Mouse (Mus musculus): ENCODE data around the gene Galm. TPM values are rescaled to one million over a fixed set of nuclear protein-coding genes. Genes with fewer than 3 reads are reported as not detected.

Galm gene
- polyA plus RNA-seq, 1 experiment = 3.7 TPM

- no peak overlapping the region for H3ac ChIP-seq (ENCODE audit: control insufficient read depth, insufficient read length, low read depth)
- no peak for TF ChIP-seq MYOG (IDR thresholded peaks at IDR 0.05; ENCODE audit: control insufficient read depth, extremely low read depth, insufficient read length)
- no peak for TF ChIP-seq CTCF (IDR thresholded peaks at IDR 0.05; ENCODE audit: control insufficient read depth, insufficient read depth, insufficient read length)
- no peak for TF ChIP-seq MAX (IDR thresholded peaks at IDR 0.05)
- no peak for TF ChIP-seq MYOD1 (IDR thresholded peaks at IDR 0.05; ENCODE audit: control insufficient read depth, insufficient read length, low read depth)
- no peak for TF ChIP-seq USF1 (IDR thresholded peaks at IDR 0.05; ENCODE audit: low read depth)
- TF ChIP-seq CEBPB (IDR thresholded peaks at IDR 0.05; ENCODE audit: low read depth) = no peak
- no peak for TF ChIP-seq FOSL1 (IDR thresholded peaks at IDR 0.05; ENCODE audit: insufficient read depth, low read length, poor library complexity, severe bottlenecking)
- H3K79me2 ChIP-seq (ENCODE audit: control insufficient read depth, insufficient read depth) = no peaks in the 10 kb centered on the region
- no peaks in the 10 kb centered on the region for H3K36me3 ChIP-seq (ENCODE audit: control insufficient read depth, insufficient read depth)
- no peaks in the 10 kb centered on the region for H3K79me3 ChIP-seq (ENCODE audit: low read depth)
- peaks cover 9% of the 10 kb centered on the region for H3K27me3 ChIP-seq (ENCODE audit: control insufficient read depth, insufficient read depth, insufficient read length)
- no peak overlapping the region for H3K4me3 ChIP-seq (ENCODE audit: insufficient read depth, poor library complexity, severe bottlenecking)
Measured at GRCm38 (mm10) chr17:80096720-80097114, 30.6 kb upstream of the Galm start.

DNA sequence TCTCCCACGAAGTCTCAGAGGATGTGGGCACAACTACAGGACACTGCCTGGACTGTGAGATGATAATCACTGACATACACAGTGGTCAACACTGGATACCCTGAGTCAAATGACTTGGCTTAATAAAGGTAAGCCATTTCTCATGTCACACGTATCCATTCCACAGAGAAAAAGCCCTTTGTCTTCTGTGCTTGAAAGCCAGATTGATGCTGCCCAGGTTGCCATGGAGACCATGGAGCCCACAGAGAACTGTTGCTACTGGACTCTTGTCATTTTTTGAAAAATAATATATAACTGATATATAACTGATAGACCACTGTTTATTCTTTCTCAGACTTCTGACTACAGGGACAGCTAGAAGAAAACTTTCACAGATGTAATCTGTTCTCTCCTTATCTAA, 30.1 kb upstream of the Galm start:
- H3K27me3 ChIP-seq (ENCODE audit: control insufficient read depth, insufficient read depth, insufficient read length) = peaks cover 9% of the 10 kb centered on the region
- H3K4me3 ChIP-seq (ENCODE audit: insufficient read depth, poor library complexity, severe bottlenecking) = no peak overlapping the region
- H3K79me2 ChIP-seq (ENCODE audit: control insufficient read depth, insufficient read depth) = no peaks in the 10 kb centered on the region
- no peaks in the 10 kb centered on the region for H3K79me3 ChIP-seq (ENCODE audit: low read depth)
- no peak for TF ChIP-seq CTCF (IDR thresholded peaks at IDR 0.05; ENCODE audit: control insufficient read depth, insufficient read depth, insufficient read length)
- TF ChIP-seq FOSL1 (IDR thresholded peaks at IDR 0.05; ENCODE audit: insufficient read depth, low read length, poor library complexity, severe bottlenecking) = no peak
- no peak for TF ChIP-seq MYOG (IDR thresholded peaks at IDR 0.05; ENCODE audit: control insufficient read depth, extremely low read depth, insufficient read length)
- TF ChIP-seq MAX (IDR thresholded peaks at IDR 0.05) = no peak
- no peak for TF ChIP-seq MYOD1 (IDR thresholded peaks at IDR 0.05; ENCODE audit: control insufficient read depth, insufficient read length, low read depth)
- TF ChIP-seq CEBPB (IDR thresholded peaks at IDR 0.05; ENCODE audit: low read depth) = no peak
- no peak for TF ChIP-seq USF1 (IDR thresholded peaks at IDR 0.05; ENCODE audit: low read depth)
- H3K36me3 ChIP-seq (ENCODE audit: control insufficient read depth, insufficient read depth) = no peaks in the 10 kb centered on the region
- H3ac ChIP-seq (ENCODE audit: control insufficient read depth, insufficient read length, low read depth) = no peak overlapping the region

DNA sequence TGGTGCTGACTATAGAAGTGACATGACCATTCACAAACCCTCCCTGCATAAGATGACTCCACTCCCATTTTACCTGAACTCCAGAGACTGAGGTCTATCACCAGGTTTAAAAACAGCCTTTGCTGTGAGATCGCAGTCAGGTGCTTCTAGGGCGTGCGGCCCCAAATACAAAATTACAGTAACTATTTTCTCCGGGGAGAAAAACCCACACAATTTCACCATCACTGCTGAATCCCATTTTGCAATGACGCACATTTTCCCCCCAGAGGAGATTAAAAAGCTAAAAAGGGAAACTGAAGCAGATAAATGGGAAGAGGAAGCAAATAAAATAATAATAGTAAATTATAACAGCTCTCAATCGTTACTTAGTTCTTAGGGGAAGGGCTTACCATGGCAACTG, 27.4 kb upstream of the Galm start:
- H3K4me3 ChIP-seq (ENCODE audit: insufficient read depth, poor library complexity, severe bottlenecking) = no peak overlapping the region
- no peaks in the 10 kb centered on the region for H3K79me2 ChIP-seq (ENCODE audit: control insufficient read depth, insufficient read depth)
- no peaks in the 10 kb centered on the region for H3K36me3 ChIP-seq (ENCODE audit: control insufficient read depth, insufficient read depth)
- no peak overlapping the region for H3ac ChIP-seq (ENCODE audit: control insufficient read depth, insufficient read length, low read depth)
- H3K79me3 ChIP-seq (ENCODE audit: low read depth) = no peaks in the 10 kb centered on the region
- no peak for TF ChIP-seq CTCF (IDR thresholded peaks at IDR 0.05; ENCODE audit: control insufficient read depth, insufficient read depth, insufficient read length)
- no peak for TF ChIP-seq MAX (IDR thresholded peaks at IDR 0.05)
- no peak for TF ChIP-seq FOSL1 (IDR thresholded peaks at IDR 0.05; ENCODE audit: insufficient read depth, low read length, poor library complexity, severe bottlenecking)
- no peak for TF ChIP-seq MYOD1 (IDR thresholded peaks at IDR 0.05; ENCODE audit: control insufficient read depth, insufficient read length, low read depth)
- TF ChIP-seq CEBPB (IDR thresholded peaks at IDR 0.05; ENCODE audit: low read depth) = no peak
- TF ChIP-seq USF1 (IDR thresholded peaks at IDR 0.05; ENCODE audit: low read depth) = no peak
- TF ChIP-seq MYOG (IDR thresholded peaks at IDR 0.05; ENCODE audit: control insufficient read depth, extremely low read depth, insufficient read length) = no peak
- peaks cover 6% of the 10 kb centered on the region for H3K27me3 ChIP-seq (ENCODE audit: control insufficient read depth, insufficient read depth, insufficient read length)

DNA sequence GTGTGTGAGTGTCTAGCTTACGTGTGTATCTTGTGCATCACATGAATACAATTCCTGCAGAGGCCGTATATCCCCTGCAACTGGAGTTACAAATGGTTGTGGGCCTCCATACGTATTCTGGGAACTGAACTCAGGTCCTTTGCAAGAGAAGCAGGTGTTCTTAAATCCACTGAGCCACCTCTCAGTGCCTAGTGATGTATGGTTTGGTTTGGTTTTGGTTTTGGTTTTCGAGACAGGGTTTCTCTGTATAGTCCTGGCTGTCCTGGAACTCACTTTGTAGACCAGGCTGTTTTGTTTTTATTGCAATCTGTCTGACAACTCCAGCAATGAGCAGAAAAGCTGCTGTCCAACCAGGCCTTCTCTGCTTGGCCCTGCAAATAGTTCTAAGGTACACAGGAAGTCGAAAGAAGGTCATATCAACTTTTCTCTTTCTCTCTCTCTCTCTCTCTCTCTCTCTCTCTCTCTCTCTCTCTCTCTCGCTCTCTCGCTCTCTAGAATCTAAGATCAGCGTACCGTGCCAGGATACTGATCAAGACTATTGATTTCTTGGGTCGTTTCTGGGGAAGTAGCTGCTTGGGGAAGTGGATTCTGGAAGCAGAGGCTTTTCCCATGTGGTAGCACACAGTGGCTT, 21.8 kb upstream of the Galm start:
- no peaks in the 10 kb centered on the region for H3K27me3 ChIP-seq (ENCODE audit: control insufficient read depth, insufficient read depth, insufficient read length)
- no peak overlapping the region for H3K4me3 ChIP-seq (ENCODE audit: insufficient read depth, poor library complexity, severe bottlenecking)
- no peaks in the 10 kb centered on the region for H3K79me3 ChIP-seq (ENCODE audit: low read depth)
- no peaks in the 10 kb centered on the region for H3K36me3 ChIP-seq (ENCODE audit: control insufficient read depth, insufficient read depth)
- H3K79me2 ChIP-seq (ENCODE audit: control insufficient read depth, insufficient read depth) = no peaks in the 10 kb centered on the region
- TF ChIP-seq FOSL1 (IDR thresholded peaks at IDR 0.05; ENCODE audit: insufficient read depth, low read length, poor library complexity, severe bottlenecking) (no peak), CTCF (IDR thresholded peaks at IDR 0.05; ENCODE audit: control insufficient read depth, insufficient read depth, insufficient read length) (no peak), CEBPB (IDR thresholded peaks at IDR 0.05; ENCODE audit: low read depth) (no peak), MAX (IDR thresholded peaks at IDR 0.05) (no peak), MYOD1 (IDR thresholded peaks at IDR 0.05; ENCODE audit: control insufficient read depth, insufficient read length, low read depth) (no peak), MYOG (IDR thresholded peaks at IDR 0.05; ENCODE audit: control insufficient read depth, extremely low read depth, insufficient read length) (no peak), USF1 (IDR thresholded peaks at IDR 0.05; ENCODE audit: low read depth) (no peak)
- no peak overlapping the region for H3ac ChIP-seq (ENCODE audit: control insufficient read depth, insufficient read length, low read depth)

GRCm38 (mm10) chr17:80112665-80113305, 14.5 kb upstream of the Galm start:
- Histone ChIP-seq H3K79me3 (ENCODE audit: low read depth) (no peaks in the 10 kb centered on the region), H3K36me3 (ENCODE audit: control insufficient read depth, insufficient read depth) (no peaks in the 10 kb centered on the region), H3K4me3 (ENCODE audit: insufficient read depth, poor library complexity, severe bottlenecking) (no peak overlapping the region), H3K79me2 (ENCODE audit: control insufficient read depth, insufficient read depth) (no peaks in the 10 kb centered on the region), H3ac (ENCODE audit: control insufficient read depth, insufficient read length, low read depth) (no peak overlapping the region), H3K27me3 (ENCODE audit: control insufficient read depth, insufficient read depth, insufficient read length) (no peaks in the 10 kb centered on the region)
- TF ChIP-seq MYOG (IDR thresholded peaks at IDR 0.05; ENCODE audit: control insufficient read depth, extremely low read depth, insufficient read length) (no peak), FOSL1 (IDR thresholded peaks at IDR 0.05; ENCODE audit: insufficient read depth, low read length, poor library complexity, severe bottlenecking) (no peak), MAX (IDR thresholded peaks at IDR 0.05) (no peak), CTCF (IDR thresholded peaks at IDR 0.05; ENCODE audit: control insufficient read depth, insufficient read depth, insufficient read length) (no peak), CEBPB (IDR thresholded peaks at IDR 0.05; ENCODE audit: low read depth) (no peak)
